Mouse (Mus musculus) bone marrow, adult 2 months (tissue): ENCODE results near the gene Spatc1l.

Experiments
- CTCF ChIP-seq: fragments of 200-500 bp; IDR thresholded peaks from 2 replicates; pipeline ENCODE4 v1.5.1; 2011; ENCODE audit warnings: low read length, control low read depth; ENCODE audit not compliant: control insufficient read depth, insufficient read depth
- POLR2A ChIP-seq: fragments of 200-500 bp; IDR thresholded peaks from 2 replicates; pipeline ENCODE4 v1.6.1; 2011; ENCODE audit warnings: low read depth, mild to moderate bottlenecking, control low read depth, low read length, borderline replicate concordance; ENCODE audit not compliant: control insufficient read depth

- no peak for TF ChIP-seq CTCF
- TF ChIP-seq POLR2A, result no peak
Measured at GRCm38 (mm10) chr10:76584138-76584537, 22.1 kb downstream of the Spatc1l start.
